Mouse (Mus musculus) heart, adult 8-10 months (tissue): Measurements from ENCODE around the gene Sgms2. TPM values are rescaled to one million over a fixed set of nuclear protein-coding genes. Genes with fewer than 3 reads are reported as not detected.

Experiments
- total RNA-seq, 4 experiments: library from RNA; stranded (reverse); gene quantifications; 2 replicates each; pipeline ENCODE4 v1.2.4; 2022

Gene Sgms2
- total RNA-seq, 4 experiments from 2014 or later: 1.3 to 2.0 (median 1.7) TPM

Other genes with a start within 250 kb of the Sgms2 start
- gene Hadh, start 219.3 kb downstream of the Sgms2 start, total RNA-seq: 100 to 1,000 TPM; 729 to 925 (median 854) TPM
- 10 to 100 TPM; 33.6 to 39.7 (median 37.5) TPM for gene Cyp2u1, start 188.2 kb downstream of the Sgms2 start, total RNA-seq
- gene Papss1, start 73.4 kb upstream of the Sgms2 start, total RNA-seq: 10 to 100 TPM in 2 of 4 experiments, 1 to 10 TPM in 2; 8.6 to 10.8 (median 9.9) TPM